Mouse (Mus musculus): Measurements from ENCODE around the gene Ric1. TPM values are rescaled to one million over a fixed set of nuclear protein-coding genes. Genes with fewer than 3 reads are reported as not detected.
"Not testable (repeated sequence)": the region's sequence is repeated elsewhere in the genome, so short reads cannot be mapped to it uniquely, and the experiment has no call there.

The Ric1 gene
- polyA plus RNA-seq, 1 experiment, result 6.7 TPM

- H3K4me3 ChIP-seq (ENCODE audit: low read depth, low read length), result no peak overlapping the region
- H3K36me3 ChIP-seq (ENCODE audit: control insufficient read depth, insufficient read depth, low read length), result no peaks in the 10 kb centered on the region
- peaks cover 5% of the 10 kb centered on the region; the same call in 1 of the 2 replicates for H3K4me1 ChIP-seq (ENCODE audit: control insufficient read depth, insufficient read depth, insufficient read length, low read length)
- H3K27me3 ChIP-seq (ENCODE audit: control insufficient read depth, insufficient read depth, low read length), result no peaks in the 10 kb centered on the region
- TF ChIP-seq POLR2A (IDR thresholded peaks at IDR 0.05; ENCODE audit: low read depth, low read length) (no peak), CTCF (IDR thresholded peaks at IDR 0.05; ENCODE audit: extremely low read depth, insufficient read length, insufficient replicate concordance, low read depth, low read length) (no peak)
- WGBS, result 23% methylated on average over 4 of the region's 4 CpGs
- H3K27ac ChIP-seq (ENCODE audit: insufficient read depth, low read depth, low read length), result no peak overlapping the region
These were observed 2.5 kb downstream of the Ric1 start for GRCm38 (mm10) chr19:29524614-29525013.

GRCm38 (mm10) chr19:29525588-29525987 is 3.5 kb downstream of the Ric1 start:
- WGBS, result 94% methylated on average over 4 of the region's 4 CpGs
- H3K36me3 ChIP-seq (ENCODE audit: control insufficient read depth, insufficient read depth, low read length); H3K27me3 ChIP-seq (ENCODE audit: control insufficient read depth, insufficient read depth, low read length); H3K4me3 ChIP-seq (ENCODE audit: low read depth, low read length); H3K4me1 ChIP-seq (ENCODE audit: control insufficient read depth, insufficient read depth, insufficient read length, low read length); H3K27ac ChIP-seq (ENCODE audit: insufficient read depth, low read depth, low read length): not testable (repeated sequence)

- H3K27ac ChIP-seq (ENCODE audit: insufficient read depth, low read depth, low read length), result no peak overlapping the region
- H3K36me3 ChIP-seq (ENCODE audit: control insufficient read depth, insufficient read depth, low read length), result no peaks in the 10 kb centered on the region
- TF ChIP-seq POLR2A (IDR thresholded peaks at IDR 0.05; ENCODE audit: low read depth, low read length), result no peak
- no peak for TF ChIP-seq CTCF (IDR thresholded peaks at IDR 0.05; ENCODE audit: extremely low read depth, insufficient read length, insufficient replicate concordance, low read depth, low read length)
- peaks cover 5% of the 10 kb centered on the region; the same call in 1 of the 2 replicates for H3K4me1 ChIP-seq (ENCODE audit: control insufficient read depth, insufficient read depth, insufficient read length, low read length)
- no peak overlapping the region for H3K4me3 ChIP-seq (ENCODE audit: low read depth, low read length)
- no peaks in the 10 kb centered on the region for H3K27me3 ChIP-seq (ENCODE audit: control insufficient read depth, insufficient read depth, low read length)
These were observed 4.8 kb downstream of the Ric1 start for GRCm38 (mm10) chr19:29526837-29527236.

- TF ChIP-seq POLR2A (IDR thresholded peaks at IDR 0.05; ENCODE audit: low read depth, low read length) (no peak), CTCF (IDR thresholded peaks at IDR 0.05; ENCODE audit: extremely low read depth, insufficient read length, insufficient replicate concordance, low read depth, low read length) (no peak)
- H3K4me3 ChIP-seq (ENCODE audit: low read depth, low read length), result no peak overlapping the region
- no peaks in the 10 kb centered on the region for H3K27me3 ChIP-seq (ENCODE audit: control insufficient read depth, insufficient read depth, low read length)
- peaks cover 5% of the 10 kb centered on the region; the same call in 1 of the 2 replicates for H3K4me1 ChIP-seq (ENCODE audit: control insufficient read depth, insufficient read depth, insufficient read length, low read length)
- 40% methylated on average over 4 of the region's 4 CpGs for WGBS
- H3K27ac ChIP-seq (ENCODE audit: insufficient read depth, low read depth, low read length), result no peak overlapping the region
- no peaks in the 10 kb centered on the region for H3K36me3 ChIP-seq (ENCODE audit: control insufficient read depth, insufficient read depth, low read length)
These were observed 5.2 kb downstream of the Ric1 start for GRCm38 (mm10) chr19:29527299-29527698.

- H3K27ac ChIP-seq (ENCODE audit: insufficient read depth, low read depth, low read length), result no peak overlapping the region
- H3K27me3 ChIP-seq (ENCODE audit: control insufficient read depth, insufficient read depth, low read length), result no peaks in the 10 kb centered on the region
- WGBS, result 78% methylated on average over 2 of the region's 2 CpGs
- TF ChIP-seq CTCF (IDR thresholded peaks at IDR 0.05; ENCODE audit: extremely low read depth, insufficient read length, insufficient replicate concordance, low read depth, low read length) (no peak), POLR2A (IDR thresholded peaks at IDR 0.05; ENCODE audit: low read depth, low read length) (no peak)
- H3K36me3 ChIP-seq (ENCODE audit: control insufficient read depth, insufficient read depth, low read length), result peaks cover 2% of the 10 kb centered on the region; the same call in 1 of the 2 replicates
- H3K4me1 ChIP-seq (ENCODE audit: control insufficient read depth, insufficient read depth, insufficient read length, low read length), result peaks cover 5% of the 10 kb centered on the region; the same call in 1 of the 2 replicates
- H3K4me3 ChIP-seq (ENCODE audit: low read depth, low read length), result no peak overlapping the region
These were observed 6.5 kb downstream of the Ric1 start for GRCm38 (mm10) chr19:29528568-29528967.

GRCm38 (mm10) chr19:29534030-29534429 is 11.9 kb downstream of the Ric1 start:
- Histone ChIP-seq H3K36me3 (ENCODE audit: control insufficient read depth, insufficient read depth, low read length) (peaks cover 18% of the 10 kb centered on the region), H3K4me3 (ENCODE audit: low read depth, low read length) (no peak overlapping the region), H3K27ac (ENCODE audit: insufficient read depth, low read depth, low read length) (no peak overlapping the region), H3K27me3 (ENCODE audit: control insufficient read depth, insufficient read depth, low read length) (no peaks in the 10 kb centered on the region), H3K4me1 (ENCODE audit: control insufficient read depth, insufficient read depth, insufficient read length, low read length) (no peaks in the 10 kb centered on the region)
- TF ChIP-seq POLR2A (IDR thresholded peaks at IDR 0.05; ENCODE audit: low read depth, low read length) (no peak), CTCF (IDR thresholded peaks at IDR 0.05; ENCODE audit: extremely low read depth, insufficient read length, insufficient replicate concordance, low read depth, low read length) (no peak)
- WGBS, result 86% methylated on average over 5 of the region's 5 CpGs

GRCm38 (mm10) chr19:29542256-29542970 is 20.3 kb downstream of the Ric1 start:
- Histone ChIP-seq H3K36me3 (ENCODE audit: control insufficient read depth, insufficient read depth, low read length) (0 out of 2 replicates have a peak, but pooled peaks cover 1% of the 10 kb centered on the region), H3K27me3 (ENCODE audit: control insufficient read depth, insufficient read depth, low read length) (no peaks in the 10 kb centered on the region), H3K4me3 (ENCODE audit: low read depth, low read length) (no peak overlapping the region), H3K27ac (ENCODE audit: insufficient read depth, low read depth, low read length) (no peak overlapping the region), H3K4me1 (ENCODE audit: control insufficient read depth, insufficient read depth, insufficient read length, low read length) (no peaks in the 10 kb centered on the region)
- TF ChIP-seq POLR2A (IDR thresholded peaks at IDR 0.05; ENCODE audit: low read depth, low read length) (no peak), CTCF (IDR thresholded peaks at IDR 0.05; ENCODE audit: extremely low read depth, insufficient read length, insufficient replicate concordance, low read depth, low read length) (no peak)
- 88% methylated on average over 8 of the region's 8 CpGs for WGBS

Data from small intestine, adult 2 months (tissue).